Mouse (Mus musculus) urinary bladder, postnatal 36 days (tissue): ENCODE measurements at regions not wholly inside any gene's neighbourhood (a gene's known extent, or its start where the extent isn't known, plus 50 kb on each side); places are given as distances from the start of the nearest gene placed in this dataset.
A peak's percentile ranks its signal among the peaks of the same experiment; 100 is the strongest.

Source experiments
- DNase-seq, 2 experiments: peaks; one replicate each; pipeline ENCODE4 v3.0.0; 2022; ENCODE audit warnings: low spot score in 2 of 2, mixed read lengths in 1 of 2

- no peak for DNase-seq
These were observed 352.3 kb upstream of the Hs6st1 start for GRCm38 (mm10) chr1:35715931-35716330.

DNA sequence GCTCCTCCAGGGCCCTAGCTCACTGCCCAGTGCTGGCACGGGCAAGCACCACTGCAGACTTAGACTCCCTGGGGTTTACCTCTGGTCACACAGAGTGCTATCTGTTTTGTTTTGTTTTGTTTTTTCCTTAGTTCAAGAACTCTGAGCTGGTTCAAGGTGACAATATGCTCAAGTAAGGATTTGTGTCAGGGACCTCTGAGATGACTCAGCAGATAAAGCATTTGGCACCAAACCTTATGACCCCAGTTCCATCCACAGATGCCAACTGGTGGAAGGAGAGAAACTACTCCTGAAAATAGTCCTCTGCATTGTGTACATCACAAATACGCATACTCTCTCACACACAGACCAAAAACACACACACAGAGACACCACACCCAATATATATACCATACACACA lies 351.0 kb upstream of the Hs6st1 start:
- DNase-seq, result no peak

GRCm38 (mm10) chr1:35717659-35718058 lies 350.5 kb upstream of the Hs6st1 start:
- DNase-seq, result no peak

DNA sequence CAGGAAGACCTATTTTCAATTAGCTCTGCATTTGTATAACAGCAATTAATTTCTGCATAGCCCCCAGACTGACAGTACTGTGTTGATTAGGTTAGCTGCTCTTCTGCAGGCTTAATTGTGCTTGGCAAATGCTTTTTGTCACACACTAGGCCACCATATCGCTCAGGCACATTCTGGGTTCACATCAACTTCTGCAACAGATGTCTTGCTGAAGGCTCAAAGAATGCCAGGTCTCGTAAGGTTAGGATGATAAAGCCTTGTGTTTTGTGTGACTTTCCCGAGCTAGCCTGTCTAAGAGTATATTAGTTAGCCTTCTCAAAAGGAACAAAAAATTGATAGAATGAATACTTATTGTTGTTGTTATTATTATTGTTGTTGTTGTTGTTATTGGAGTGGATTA lies 348.1 kb upstream of the Hs6st1 start:
- no peak for DNase-seq

- DNase-seq, result no peak
These were observed 343.8 kb upstream of the Hs6st1 start for GRCm38 (mm10) chr1:35724366-35724900.

DNA sequence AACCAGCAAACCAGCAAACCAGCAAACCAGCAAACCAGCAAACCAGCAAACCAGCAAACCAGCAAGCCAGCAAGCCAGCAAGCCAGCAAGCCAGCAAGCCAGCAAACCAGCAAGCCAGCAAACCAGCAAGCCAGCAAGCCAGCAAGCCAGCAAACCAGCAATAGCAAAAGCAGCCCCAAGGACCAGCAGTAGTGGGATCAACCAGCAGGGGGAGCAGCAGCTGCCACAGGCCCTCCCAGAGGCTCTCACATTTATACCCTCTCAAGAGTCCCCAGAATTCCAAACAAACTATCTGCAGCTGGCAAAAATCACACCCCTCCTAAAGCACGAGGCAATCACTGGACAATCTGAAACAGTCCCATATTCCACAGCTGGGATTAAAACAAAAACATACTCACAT lies 341.6 kb upstream of the Hs6st1 start:
- DNase-seq, result peak; percentile 33 to 50

DNA sequence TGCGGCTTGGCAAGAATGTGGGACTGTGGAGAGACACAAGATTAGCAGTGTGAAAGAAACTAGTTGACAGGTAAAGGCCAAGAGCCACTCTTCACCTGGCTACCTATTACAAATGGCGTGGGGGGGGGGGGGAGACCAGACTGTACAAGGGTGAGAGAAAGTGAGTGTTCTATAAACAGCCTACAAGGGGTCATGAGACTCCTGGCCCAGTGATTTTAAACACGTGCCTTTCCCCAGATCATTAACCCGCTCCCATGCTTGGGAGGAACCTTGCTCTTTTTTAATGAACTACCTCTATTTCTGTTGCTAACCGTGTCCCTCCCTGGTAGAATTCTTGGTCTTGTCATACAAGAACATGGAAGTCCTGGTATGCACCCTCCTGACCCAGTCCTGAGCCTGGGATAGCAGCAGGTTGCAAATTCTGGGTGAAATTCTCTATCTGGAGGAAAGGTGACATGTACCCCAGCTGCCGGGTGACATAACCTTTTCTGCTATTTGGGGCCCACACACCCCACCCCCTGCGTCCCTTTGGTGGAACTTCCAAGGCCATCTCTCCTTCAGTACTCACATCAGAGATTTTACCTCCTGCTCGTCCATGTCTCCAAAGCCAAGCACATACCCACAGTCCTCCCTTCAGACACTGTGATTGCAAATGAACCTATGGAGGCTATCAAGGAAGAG lies 340.8 kb upstream of the Hs6st1 start:
- DNase-seq, result no peak

- DNase-seq, result no peak
These were observed 338.4 kb upstream of the Hs6st1 start for GRCm38 (mm10) chr1:35729785-35730295.

DNA sequence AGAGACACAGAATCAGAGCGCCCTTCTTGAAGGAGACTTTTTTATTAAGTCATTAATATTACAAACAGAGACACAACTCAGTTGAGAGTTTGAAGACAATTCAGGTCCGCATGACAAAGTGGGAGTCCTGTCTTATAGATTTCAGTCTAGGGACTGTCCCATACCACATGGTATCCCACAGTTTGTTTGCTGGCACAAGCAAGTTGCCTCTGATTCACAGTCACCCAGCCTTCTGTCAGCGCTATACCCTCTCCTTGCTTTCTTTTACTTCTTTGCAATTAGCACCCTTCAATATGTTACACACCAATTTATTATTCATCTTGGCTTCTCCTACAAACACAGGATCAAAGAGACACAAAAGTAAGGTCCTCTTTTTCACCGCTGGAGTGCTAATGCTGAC lies 337.9 kb upstream of the Hs6st1 start:
- DNase-seq, result no peak

DNA sequence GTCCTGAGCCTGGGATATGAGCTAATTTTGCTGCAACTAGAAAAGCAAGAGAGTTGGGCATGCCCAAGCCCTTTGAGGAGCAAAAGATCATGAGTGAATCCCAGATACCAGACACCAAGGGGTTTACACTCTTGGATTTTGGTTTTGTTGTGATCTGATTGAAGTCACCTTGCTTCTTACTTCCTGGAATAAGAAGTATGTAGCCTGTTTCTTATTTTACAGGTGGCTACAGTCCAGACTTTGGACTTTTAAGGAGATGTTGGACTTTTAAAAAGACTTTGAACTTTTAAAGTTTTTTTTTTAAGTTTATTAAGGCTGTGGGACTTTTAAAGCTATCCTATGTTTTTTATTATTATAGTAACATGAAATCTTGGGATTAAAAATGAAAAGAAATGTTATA lies 332.0 kb upstream of the Hs6st1 start:
- DNase-seq, result no peak

GRCm38 (mm10) chr1:35749603-35750002 lies 318.6 kb upstream of the Hs6st1 start:
- peak in 1 of 2 experiments; percentile 9 for DNase-seq

- no peak for DNase-seq
These were observed 318.1 kb upstream of the Hs6st1 start for GRCm38 (mm10) chr1:35750092-35750521.

- no peak for DNase-seq
These were observed 315.6 kb upstream of the Hs6st1 start for GRCm38 (mm10) chr1:35752636-35753035.

DNA sequence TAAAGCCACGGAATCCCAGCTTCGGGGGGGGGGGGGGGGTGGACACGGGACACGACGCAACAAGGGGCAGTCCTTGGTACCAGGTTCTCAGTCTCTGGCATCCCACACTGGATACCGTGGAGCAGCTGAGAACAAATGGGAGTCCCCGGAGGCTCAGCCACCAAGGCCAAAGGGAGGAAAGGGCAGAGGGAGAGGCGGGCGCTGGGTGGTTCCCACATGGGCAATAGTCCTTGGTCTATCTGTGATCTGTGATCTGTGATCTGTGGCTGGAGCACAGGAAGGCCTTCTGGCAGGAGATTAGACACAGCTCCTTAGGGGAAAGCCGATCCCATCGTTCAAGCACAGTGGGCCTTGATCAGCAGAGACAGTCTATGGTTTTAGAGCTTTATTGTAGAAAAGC lies 314.0 kb upstream of the Hs6st1 start:
- DNase-seq, result no peak

DNA sequence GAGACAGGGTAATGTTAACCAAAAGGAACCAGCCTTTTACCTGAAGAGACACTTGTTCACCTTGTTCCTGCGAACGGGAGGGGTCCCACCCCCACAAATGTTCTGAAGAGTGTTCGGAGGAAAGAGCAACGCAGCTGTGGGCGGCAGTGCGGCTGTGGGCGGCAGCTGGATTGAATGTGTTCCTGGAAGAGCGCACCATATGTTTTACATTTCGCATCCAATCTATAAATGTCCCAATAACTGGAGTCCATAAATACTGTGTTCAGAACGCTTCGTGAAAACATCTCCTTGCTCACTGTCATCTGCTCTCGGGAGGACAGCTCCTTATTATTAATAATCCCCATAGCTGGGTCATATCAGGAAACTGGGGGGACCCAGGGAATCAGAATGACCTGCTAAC lies 309.2 kb upstream of the Hs6st1 start:
- DNase-seq, result no peak

GRCm38 (mm10) chr1:35759600-35759999 lies 308.6 kb upstream of the Hs6st1 start:
- no peak for DNase-seq

DNA sequence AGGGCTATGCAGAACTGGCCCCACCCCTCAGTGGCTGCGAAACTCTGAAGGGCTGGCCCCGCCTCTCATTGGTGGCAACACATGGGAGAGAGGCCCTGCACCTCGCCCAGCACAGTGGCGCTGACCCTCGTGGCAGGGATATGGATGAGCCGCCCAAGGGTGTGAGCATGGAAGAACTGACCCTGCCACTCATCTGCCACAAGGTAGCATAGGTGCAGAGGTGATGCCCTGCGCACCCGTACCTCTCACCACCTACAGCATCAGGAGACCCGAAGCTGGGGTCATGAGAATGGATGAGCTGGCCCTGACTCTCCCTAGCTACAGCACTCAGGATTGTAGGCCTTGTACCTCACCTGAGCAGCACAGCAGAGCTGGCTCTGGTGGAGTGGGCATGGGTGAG lies 305.1 kb upstream of the Hs6st1 start:
- no peak for DNase-seq

GRCm38 (mm10) chr1:35763456-35763855 lies 304.7 kb upstream of the Hs6st1 start:
- no peak for DNase-seq

DNA sequence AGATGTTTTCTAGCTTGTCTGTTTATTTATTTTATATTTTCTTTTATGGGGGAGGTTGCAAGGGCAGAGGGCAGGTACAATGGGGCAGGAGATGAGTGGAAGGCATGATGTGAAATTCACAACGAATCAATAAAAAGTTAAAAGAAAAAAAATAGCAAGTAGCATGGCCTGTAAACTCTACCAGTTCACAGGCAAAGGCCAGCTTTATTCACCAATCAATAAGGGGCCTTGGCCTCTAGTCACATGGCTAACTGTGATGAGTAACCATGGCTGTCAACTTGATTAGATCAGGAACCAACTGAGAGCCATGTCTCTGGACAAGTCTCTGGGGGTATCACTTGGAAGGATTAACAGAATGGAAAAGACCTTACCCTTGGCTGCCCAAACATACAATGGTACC lies 304.1 kb upstream of the Hs6st1 start:
- no peak for DNase-seq

DNA sequence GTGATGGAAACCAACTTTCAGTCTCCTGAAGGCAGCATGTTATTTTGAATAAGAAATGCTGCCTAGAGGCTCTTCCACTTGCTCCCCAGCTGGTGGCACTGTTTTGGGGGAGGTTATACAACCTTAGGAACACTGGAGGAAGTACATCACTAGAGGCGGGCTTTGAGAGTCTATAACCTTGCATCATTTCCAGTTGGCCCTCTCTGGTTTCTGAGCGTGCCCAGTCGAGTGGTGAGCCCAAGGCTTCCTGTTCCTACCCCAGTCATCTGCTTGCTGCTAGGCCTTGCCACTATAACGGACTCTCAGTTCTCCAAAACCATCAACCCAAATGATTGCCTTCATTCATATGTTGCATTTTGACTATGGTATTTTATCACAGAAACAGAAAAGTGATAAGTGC lies 302.5 kb upstream of the Hs6st1 start:
- no peak for DNase-seq

DNA sequence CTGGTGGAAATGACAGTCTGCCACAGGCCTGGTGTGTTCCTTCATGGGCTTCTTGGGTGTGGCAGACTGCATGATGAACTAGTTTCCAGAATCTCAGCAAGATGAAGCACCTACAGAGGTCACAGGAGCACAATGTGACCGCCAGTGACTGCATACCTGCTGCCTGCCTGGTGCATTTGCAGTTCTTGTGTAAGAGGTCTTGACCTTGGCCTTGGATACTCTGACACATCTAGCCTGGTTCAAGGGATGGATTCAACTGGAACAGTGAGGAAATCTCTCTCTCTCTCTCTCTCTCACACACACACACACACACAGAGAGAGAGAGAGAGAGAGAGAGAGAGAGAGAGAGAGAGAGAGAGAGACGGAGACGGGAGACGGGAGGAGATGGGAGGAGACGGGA lies 301.9 kb upstream of the Hs6st1 start:
- no peak for DNase-seq

GRCm38 (mm10) chr1:35772567-35772966 lies 295.6 kb upstream of the Hs6st1 start:
- DNase-seq, result no peak

- DNase-seq, result no peak
These were observed 293.6 kb upstream of the Hs6st1 start for GRCm38 (mm10) chr1:35774566-35774965.

DNA sequence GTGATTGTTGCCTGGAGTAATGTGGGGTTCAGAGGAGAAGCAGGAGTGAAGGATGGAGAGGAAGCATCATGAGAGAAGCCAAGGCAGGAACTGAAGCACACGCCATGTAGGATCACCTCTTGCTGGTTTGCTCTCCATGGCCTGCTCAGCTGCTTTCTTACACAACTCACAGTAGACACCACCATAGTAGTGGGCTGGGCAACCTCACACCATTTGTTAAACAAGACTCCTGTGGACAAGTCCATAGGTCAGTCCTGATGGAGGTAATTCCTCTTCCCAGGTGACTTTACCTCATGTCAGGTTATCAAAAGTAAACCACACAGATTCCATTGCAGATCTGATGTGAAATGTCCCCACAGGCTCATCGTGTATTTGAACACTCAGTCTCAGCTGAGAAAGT lies 285.5 kb upstream of the Hs6st1 start:
- no peak for DNase-seq
